Mouse (Mus musculus) liver, embryonic 14.5 days (tissue): Measurements from ENCODE around the gene Phb2. TPM values are rescaled to one million over a fixed set of nuclear protein-coding genes. Genes with fewer than 3 reads are reported as not detected.

Experiments
- ATAC-seq: fragments of 200-750 bp; cut with Nextera tagmentation; 2 replicates; pipeline ENCODE4 v1.8.0; 2017; ENCODE audit warnings: moderate number of reproducible peaks, mild to moderate bottlenecking, moderate library complexity; ENCODE audit not compliant: insufficient read depth
- DNase-seq, 3 experiments: peaks; one replicate each; pipeline ENCODE4 v3.0.0-alpha.2; 2012 to 2013; ENCODE audit warnings: low read depth in 3 of 3, low spot score in 3 of 3
- H3K27ac ChIP-seq: fragments of 300-500 bp; sonication (generic); 2 replicates; pipeline ENCODE4 v1.5.1; 2014; ENCODE audit warnings: moderate library complexity, mild to moderate bottlenecking, control low read depth, inconsistent platforms
- H3K27me3 ChIP-seq: fragments of 300-500 bp; sonication (generic); 2 replicates; pipeline ENCODE4 v1.6.1; 2014; ENCODE audit warnings: mild to moderate bottlenecking, low read length, moderate library complexity; ENCODE audit not compliant: control insufficient read depth, insufficient read depth
- H3K36me3 ChIP-seq: fragments of 300-500 bp; sonication (generic); replicated peaks from 2 replicates; pipeline ENCODE4 v1.6.1; 2014; ENCODE audit warnings: low read depth; ENCODE audit not compliant: control insufficient read depth, insufficient read depth
- H3K4me1 ChIP-seq, 2 experiments: fragments of 200-500 bp in 1 of 2; fragments of 300-500 bp in 1 of 2; sonication (generic) in 1 of 2; replicated peaks; 2 replicates each; pipeline ENCODE4 v1.6.1; 2012 to 2014; ENCODE audit warnings: antibody characterized with exemption in 1 of 2, inconsistent platforms in 1 of 2, low read length in 1 of 2; ENCODE audit not compliant: control insufficient read depth in 2 of 2, insufficient read depth in 2 of 2
- H3K4me2 ChIP-seq: fragments of 300-500 bp; sonication (generic); 2 replicates; pipeline ENCODE4 v1.6.1; 2014; ENCODE audit warnings: low read depth, mild to moderate bottlenecking, control low read depth, moderate library complexity
- H3K4me3 ChIP-seq, 2 experiments: fragments of 200-500 bp in 1 of 2; fragments of 300-500 bp in 1 of 2; sonication (generic) in 1 of 2; 2 replicates each; pipeline ENCODE4 v1.5.1; 2012 to 2014; ENCODE audit warnings: low read depth in 2 of 2, low read length in 2 of 2, mild to moderate bottlenecking in 2 of 2, control low read depth in 1 of 2, inconsistent platforms in 1 of 2, moderate library complexity in 1 of 2; ENCODE audit not compliant: insufficient read depth in 1 of 2
- H3K9ac ChIP-seq: fragments of 300-500 bp; sonication (generic); replicated peaks from 2 replicates; pipeline ENCODE4 v1.6.1; 2014; ENCODE audit warnings: mild to moderate bottlenecking, control low read depth, moderate library complexity
- H3K9me3 ChIP-seq: fragments of 300-500 bp; sonication (generic); 2 replicates; pipeline ENCODE4 v1.6.1; 2016; ENCODE audit warnings: low read length, mixed read lengths; ENCODE audit not compliant: control insufficient read depth
- CTCF ChIP-seq: IDR thresholded peaks from 2 replicates; pipeline ENCODE4 v1.5.1; 2016; ENCODE audit warnings: antibody characterized with exemption, low read depth, control low read depth
- EP300 ChIP-seq: IDR thresholded peaks from 2 replicates; pipeline ENCODE4 v1.6.1; 2016; ENCODE audit warnings: antibody characterized with exemption, low read depth
- WGBS: fragments of 180-500 bp; shearing (Covaris S2); extraction: QIAGEN DNeasy Blood & Tissue Kit; methylation state at CpG from one replicate; pipeline ENCODE4 v1.1.7; 2014; ENCODE audit not compliant: insufficient replicate concordance; 5-methylcytosine and 5-hydroxymethylcytosine counted together
- polyA plus RNA-seq, 2 experiments: library from polyadenylated mRNA; depleted of rRNA in 1 of 2; stranded (reverse) in 1 of 2; unstranded in 1 of 2; fragments of >200 nt; fragmentation: Nextera tagmentation in 1 of 2; extraction: Ambion mirVana in 1 of 2; gene quantifications; 2 replicates each; pipeline versions ENCODE4 v1.2.1 to v1.2.3; 2012 to 2014

The Phb2 gene
- polyA plus RNA-seq (2012; rRNA removed) (101 and 124 TPM in 2 replicates), polyA plus RNA-seq (2014; fragmentation: Nextera tagmentation; extraction: Ambion mirVana) (210 and 240 TPM in 2 replicates)

DNA sequence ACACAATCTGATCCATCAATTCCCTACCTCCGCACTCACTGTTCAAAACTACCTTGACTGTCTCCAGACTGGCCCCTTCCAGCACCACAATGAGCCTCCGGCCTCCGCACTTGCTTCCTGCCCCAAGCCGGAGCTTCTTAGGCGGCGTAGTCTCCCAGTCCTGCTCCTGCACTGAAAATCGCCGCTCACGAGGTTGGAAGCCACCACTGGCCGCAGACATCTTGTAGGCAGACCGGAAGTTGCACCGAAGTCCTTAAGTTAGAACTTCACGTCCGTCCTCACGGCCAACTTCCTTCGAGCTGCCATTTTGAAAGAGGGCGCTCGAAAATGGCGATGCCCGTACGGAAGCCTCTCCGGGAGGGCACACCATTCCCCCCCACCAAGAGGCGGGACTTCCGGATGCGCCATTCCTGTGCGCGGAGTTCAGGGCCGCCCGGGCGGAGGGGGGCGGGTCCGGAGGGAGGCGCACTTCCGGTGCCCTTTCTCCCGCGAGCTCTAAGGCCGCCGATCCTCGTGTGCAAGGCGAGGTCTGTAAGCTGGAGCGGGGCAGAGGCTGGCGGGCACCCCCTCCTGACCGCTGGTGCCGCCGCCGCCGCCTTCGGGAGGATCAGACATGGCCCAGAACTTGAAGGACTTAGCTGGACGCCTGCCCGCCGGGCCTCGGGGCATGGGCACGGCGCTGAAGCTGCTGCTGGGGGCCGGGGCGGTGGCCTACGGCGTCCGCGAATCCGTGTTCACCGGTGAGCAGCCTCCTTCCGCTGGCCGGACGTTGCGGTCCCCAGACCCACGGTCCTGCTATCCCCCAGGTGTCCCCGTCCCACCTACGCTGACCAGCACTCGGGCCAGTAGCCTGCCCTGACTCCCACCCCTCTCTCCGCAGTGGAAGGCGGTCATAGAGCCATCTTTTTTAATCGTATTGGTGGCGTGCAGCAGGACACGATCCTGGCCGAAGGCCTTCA, at the start of gene Phb2, which contains the start of gene Emg1:
TSS of gene Phb2 (plus strand) at position 513 of the 959 bp plus-strand sequence.
TSS of gene Emg1 (minus strand) at position 355 of the 959 bp plus-strand sequence.
- ATAC-seq = peak; percentile 97

DNA sequence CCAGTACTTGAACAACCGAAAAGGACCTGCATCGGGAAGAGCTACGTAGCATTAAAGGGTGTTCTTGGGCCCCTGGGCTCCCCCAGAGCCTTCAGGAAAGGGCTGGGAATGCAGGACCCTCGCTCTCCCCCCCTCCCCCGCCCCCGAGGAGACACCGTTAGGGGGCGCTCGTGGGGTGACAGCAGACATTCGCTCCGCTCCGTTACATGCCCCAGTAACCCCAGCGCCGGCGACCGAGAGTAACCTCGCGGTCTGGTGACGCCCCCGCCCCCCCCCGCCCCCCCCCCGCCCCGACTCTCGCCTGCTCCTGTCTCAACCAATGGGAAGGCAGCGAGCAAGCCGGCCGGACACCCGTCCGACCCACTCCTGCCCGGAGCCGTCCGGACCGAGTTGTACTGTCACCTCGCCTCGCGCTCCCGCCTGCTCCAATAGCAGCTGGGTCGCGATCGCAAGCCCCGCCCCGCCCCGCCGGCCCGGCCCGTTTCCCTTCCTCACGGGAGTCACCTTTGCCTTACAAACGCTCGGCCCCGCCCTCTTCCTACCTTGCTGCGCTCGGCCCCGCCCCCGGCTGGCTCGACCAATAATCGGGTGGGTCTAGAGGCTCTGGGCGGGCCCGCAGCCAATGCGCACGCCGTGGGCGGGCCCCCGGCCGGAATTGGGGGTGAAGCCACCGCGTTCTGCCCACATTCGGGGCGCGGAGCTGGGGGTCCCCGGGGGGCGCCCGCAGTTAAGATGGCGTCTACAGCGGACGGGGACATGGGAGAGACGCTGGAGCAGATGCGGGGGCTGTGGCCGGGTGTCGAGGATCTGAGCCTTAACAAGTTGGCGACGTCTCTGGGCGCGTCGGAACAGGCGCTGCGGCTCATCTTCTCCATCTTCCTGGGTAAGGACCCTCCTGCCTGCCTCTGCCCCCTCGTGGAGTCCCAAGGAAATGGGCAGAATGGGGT, 49.4 kb upstream of the Phb2 start, which contains the start of gene Lpcat3:
TSS of gene Lpcat3 (plus strand) at position 551 of the 947 bp plus-strand sequence.
- H3K27me3 ChIP-seq = no peaks in the 10 kb centered on the region
- ATAC-seq = peak; percentile 96
- TF ChIP-seq CTCF (peak; percentile 84), EP300 (no peak)
- peak within 1 kb of the TSS; percentile 74 for H3K27ac ChIP-seq
- peak within 1 kb of the TSS; percentile 96 for H3K4me2 ChIP-seq
- H3K36me3 ChIP-seq = peaks cover 4% of the 10 kb centered on the region
- DNase-seq = peak; percentile 98
- no peaks in the 10 kb centered on the region for H3K9me3 ChIP-seq
- H3K4me1 ChIP-seq = peaks cover 11 to 15% of the 10 kb centered on the region in 2 experiments
- under 1% methylated on average over 78 of the region's 87 CpGs for WGBS
- peak within 1 kb of the TSS; percentile 72 for H3K9ac ChIP-seq
- peak within 1 kb of the TSS; percentile 61 to 99 for H3K4me3 ChIP-seq

More for the DNA sequence above, at the start of gene Phb2, which contains the start of gene Emg1:
- no peaks in the 10 kb centered on the region for H3K9me3 ChIP-seq
- peaks cover 15 to 16% of the 10 kb centered on the region in 2 experiments for H3K4me1 ChIP-seq
- H3K4me2 ChIP-seq = peak within 1 kb of the TSS; percentile 87
- WGBS = under 1% methylated on average over 76 of the region's 76 CpGs
- peak within 1 kb of the TSS; percentile 81 for H3K9ac ChIP-seq
- peak within 1 kb of the TSS; percentile 82 to 88 for H3K4me3 ChIP-seq
- H3K27me3 ChIP-seq = no peaks in the 10 kb centered on the region
- peak within 1 kb of the TSS; percentile 61 for H3K27ac ChIP-seq
- TF ChIP-seq EP300 (peak; percentile 55), CTCF (peak; percentile 8; the same call in 1 of the 2 replicates)
- peak; percentile 95 to 96 (median 96) for DNase-seq
- H3K36me3 ChIP-seq = peaks cover 46% of the 10 kb centered on the region

DNA sequence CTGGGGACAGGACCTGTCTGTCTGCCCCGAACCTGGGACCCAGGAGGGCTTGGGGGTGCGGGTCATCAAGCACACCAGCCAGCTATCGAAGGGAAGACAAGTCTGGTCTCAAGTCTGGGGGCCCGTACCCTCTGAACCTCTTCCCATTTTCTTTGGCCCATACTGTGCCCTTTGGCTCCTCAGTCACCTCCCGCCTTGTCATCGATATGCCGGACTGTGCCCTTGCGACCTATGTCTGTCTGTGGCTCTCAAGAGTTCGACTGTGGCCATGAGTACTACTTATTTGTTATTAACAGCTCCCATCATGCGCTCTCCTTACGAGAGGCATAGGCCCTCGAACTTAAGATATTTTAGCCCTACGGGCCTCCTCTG, 48.7 kb upstream of the Phb2 start:
- H3K4me1 ChIP-seq = peaks cover 11 to 15% of the 10 kb centered on the region in 2 experiments
- peak overlapping the region; percentile 61 to 99 for H3K4me3 ChIP-seq
- ATAC-seq = no peak
- peak overlapping the region; percentile 50 for H3K27ac ChIP-seq
- peak overlapping the region; percentile 66 for H3K9ac ChIP-seq
- no peak for TF ChIP-seq CTCF
- H3K9me3 ChIP-seq = no peaks in the 10 kb centered on the region
- H3K4me2 ChIP-seq = peak overlapping the region; percentile 96
- H3K36me3 ChIP-seq = peaks cover 4% of the 10 kb centered on the region
- H3K27me3 ChIP-seq = no peaks in the 10 kb centered on the region
- WGBS = 7% methylated on average over 13 of the region's 13 CpGs
- no peak for DNase-seq

DNA sequence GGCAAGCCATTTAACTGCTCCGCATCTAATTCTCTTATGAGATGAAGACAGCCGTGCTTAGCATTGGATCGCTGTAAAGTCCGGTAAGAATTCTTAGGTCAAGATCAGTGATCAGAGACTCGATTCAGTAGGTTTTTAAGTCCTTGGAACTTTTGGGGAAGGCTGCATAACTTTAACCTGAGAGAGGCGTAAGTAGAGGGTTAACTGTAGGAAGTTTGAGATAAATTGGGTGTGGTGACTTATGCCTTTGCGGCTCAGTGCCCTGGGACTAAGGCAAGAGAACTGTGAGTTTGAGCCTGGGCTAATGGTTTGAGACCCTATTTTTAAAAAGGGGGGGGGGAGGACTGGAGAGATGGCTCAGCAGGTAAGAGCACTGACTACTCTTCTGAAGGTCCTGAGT, 47.9 kb upstream of the Phb2 start:
- peak overlapping the region; percentile 50 for H3K27ac ChIP-seq
- H3K4me2 ChIP-seq = peak overlapping the region; percentile 96
- DNase-seq (no peak), ATAC-seq (no peak)
- TF ChIP-seq EP300 (no peak), CTCF (no peak)
- WGBS = 36% methylated on average over 7 of the region's 7 CpGs
- H3K4me1 ChIP-seq = peaks cover 11 to 15% of the 10 kb centered on the region in 2 experiments
- H3K27me3 ChIP-seq = no peaks in the 10 kb centered on the region
- H3K9ac ChIP-seq = peak overlapping the region; percentile 66
- H3K4me3 ChIP-seq = peak overlapping the region; percentile 61 to 99
- H3K9me3 ChIP-seq = no peaks in the 10 kb centered on the region
- peaks cover 4% of the 10 kb centered on the region for H3K36me3 ChIP-seq
